ENCODE assay signal across 23 mouse cellular contexts in the genomic region with DNA sequence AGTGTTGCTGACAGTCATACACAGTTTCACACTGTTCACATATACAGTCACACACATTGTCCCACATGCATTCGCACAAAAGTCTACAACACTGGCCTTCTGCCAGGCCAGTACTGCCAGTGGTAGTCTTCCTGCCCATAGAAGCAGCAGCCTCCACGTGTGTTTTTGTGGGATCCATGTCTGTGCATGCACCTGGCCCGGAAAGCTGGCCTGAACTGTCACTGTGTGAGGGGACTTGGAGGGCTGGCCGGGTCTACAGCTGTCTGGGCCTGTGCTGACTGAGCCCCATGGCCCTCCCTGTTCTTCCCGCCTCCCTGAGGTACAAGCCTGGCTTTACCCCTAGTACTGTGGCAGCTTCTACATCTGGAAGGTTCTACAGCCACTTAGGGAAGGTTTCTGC. TPM values are rescaled to one million over a fixed set of nuclear protein-coding genes. Genes with fewer than 3 reads are reported as not detected.
DNase-seq lines count a peak whose midpoint lies in the region; ATAC-seq and TF ChIP-seq lines count a peak whose summit lies in the region.
"Had no signal": no experiment of that assay in that cellular context is flagged by ENCODE, and none has a peak within 500 bp of the region (broad histone marks: within the 10 kb centered on the region; RNA-seq: fewer than 3 reads in every experiment).

No protein-coding gene starts in this region.

- no peaks in the 10 kb centered on the region for H3K27me3 ChIP-seq in liver, embryonic 13.5 days
- no peaks in the 10 kb centered on the region for H3K27me3 ChIP-seq in liver, embryonic 11.5 days (replicated peaks; ENCODE audit: control insufficient read depth, insufficient read depth, low read length)
- H3K27me3 ChIP-seq in cerebellum, adult 2 months (ENCODE audit: control insufficient read depth, insufficient read depth, low read length) = no peaks in the 10 kb centered on the region
- H3K27me3 ChIP-seq: embryonic facial prominence, embryonic 12.5 days had no signal

- no peak for ATAC-seq in liver, embryonic 13.5 days (ENCODE audit: low read depth)
- no peak for ATAC-seq in liver, embryonic 11.5 days (replicated peaks; ENCODE audit: low FRiP score)
- ATAC-seq: intestine, embryonic 16.5 days; midbrain, embryonic 13.5 days had no signal

- no peak overlapping the region for H3K27ac ChIP-seq in liver, embryonic 13.5 days
- H3K27ac ChIP-seq in liver, embryonic 11.5 days (ENCODE audit: low read depth, low read length) = no peak overlapping the region
- peak overlapping the region; percentile 99 for H3K27ac ChIP-seq in macrophage
- no peak overlapping the region for H3K27ac ChIP-seq in cerebellum, adult 2 months (ENCODE audit: insufficient read depth, low read length)
- H3K27ac ChIP-seq: embryonic facial prominence, embryonic 12.5 days; hindbrain, embryonic 14.5 days; liver, embryonic 15.5 days; midbrain, embryonic 13.5 days had no signal

- TF ChIP-seq POLR2A in cerebellum, adult 2 months (IDR thresholded peaks at IDR 0.05; ENCODE audit: borderline replicate concordance, insufficient read depth, low read length) = no peak

- H3K4me1 ChIP-seq in liver, embryonic 13.5 days (replicated peaks) = no peaks in the 10 kb centered on the region; the same call in 1 of the 2 replicates
- no peaks in the 10 kb centered on the region for H3K4me1 ChIP-seq in liver, embryonic 11.5 days (replicated peaks; ENCODE audit: control insufficient read depth, insufficient read depth, low read length)
- no peaks in the 10 kb centered on the region for H3K4me1 ChIP-seq in cerebellum, adult 2 months (ENCODE audit: control insufficient read depth, insufficient read depth, low read length)
- H3K4me1 ChIP-seq: embryonic facial prominence, embryonic 12.5 days; heart, embryonic 12.5 days; liver, embryonic 15.5 days; midbrain, embryonic 13.5 days had no signal

- H3K36me3 ChIP-seq in liver, embryonic 13.5 days = no peaks in the 10 kb centered on the region
- no peaks in the 10 kb centered on the region for H3K36me3 ChIP-seq in liver, embryonic 11.5 days (ENCODE audit: control insufficient read depth, insufficient read depth, low read length)
- no peaks in the 10 kb centered on the region for H3K36me3 ChIP-seq in macrophage (ENCODE audit: inconsistent target)
- H3K36me3 ChIP-seq: embryonic facial prominence, embryonic 12.5 days; G1E; heart, embryonic 12.5 days; liver, embryonic 15.5 days; midbrain, embryonic 13.5 days had no signal

- TF ChIP-seq CTCF in cerebellum, adult 2 months (IDR thresholded peaks at IDR 0.05; ENCODE audit: borderline replicate concordance, insufficient read depth, low read depth, low read length) = no peak

- no peak for DNase-seq in liver, embryonic 13.5 days
- DNase-seq in liver, embryonic 11.5 days (ENCODE audit: low spot score) = no peak
- DNase-seq in 3134 (ENCODE audit: extremely low read depth, insufficient read length, low spot score) (peak; percentile 76), NIH3T3 (ENCODE audit: low read depth) (peak; percentile 37)
- DNase-seq in cerebellum, adult 2 months = no peak
- no peak for DNase-seq in B cell, adult 2 months
- no peak for DNase-seq in gastrocnemius, postnatal 25 days
- DNase-seq: adrenal gland, adult 8-10 months; cerebellum, adult 11-12 months had no signal

- no peaks in the 10 kb centered on the region for H3K9me3 ChIP-seq in liver, embryonic 13.5 days (replicated peaks)
- no peaks in the 10 kb centered on the region for H3K9me3 ChIP-seq in liver, embryonic 11.5 days (ENCODE audit: control insufficient read depth, low read length)
- H3K9me3 ChIP-seq: embryonic facial prominence, embryonic 12.5 days; G1E; liver, embryonic 15.5 days; midbrain, embryonic 13.5 days had no signal

- no peak overlapping the region for H3K4me3 ChIP-seq in liver, embryonic 13.5 days (replicated peaks)
- H3K4me3 ChIP-seq in liver, embryonic 11.5 days (ENCODE audit: low read depth, low read length) = no peak overlapping the region
- H3K4me3 ChIP-seq in macrophage (ENCODE audit: inconsistent target) = no peak overlapping the region
- no peak overlapping the region for H3K4me3 ChIP-seq in cerebellum, adult 2 months (replicated peaks; ENCODE audit: insufficient read depth, low read depth, low read length)
- H3K4me3 ChIP-seq: embryonic facial prominence, embryonic 12.5 days; heart, embryonic 12.5 days; liver, embryonic 15.5 days; midbrain, embryonic 13.5 days had no signal

- H3K9ac ChIP-seq in liver, embryonic 13.5 days = 0 out of 2 replicates have a peak overlapping the region, but pooled peaks have one; percentile 19
- H3K9ac ChIP-seq in liver, embryonic 11.5 days (ENCODE audit: low read depth, low read length) = no peak overlapping the region
- H3K9ac ChIP-seq: embryonic facial prominence, embryonic 12.5 days; heart, embryonic 12.5 days; hindbrain, embryonic 14.5 days; liver, embryonic 15.5 days had no signal

- no peak overlapping the region for H3K4me2 ChIP-seq in liver, embryonic 13.5 days
- no peak overlapping the region for H3K4me2 ChIP-seq in liver, embryonic 11.5 days
- H3K4me2 ChIP-seq: embryonic facial prominence, embryonic 12.5 days; heart, embryonic 12.5 days; hindbrain, embryonic 14.5 days; liver, embryonic 15.5 days; midbrain, embryonic 13.5 days had no signal

- 56% methylated on average over 5 of the region's 5 CpGs for WGBS in liver, embryonic 13.5 days (ENCODE audit: insufficient replicate concordance)
- 77% methylated on average over 5 of the region's 5 CpGs for WGBS in liver, embryonic 11.5 days
- WGBS in macrophage (ENCODE audit: missing documents) = 26% methylated on average over 5 of the region's 5 CpGs
- 66% methylated on average over 5 of the region's 5 CpGs for WGBS in cerebellum, adult 2 months

- H3K79me2 ChIP-seq in macrophage (ENCODE audit: inconsistent target) = no peaks in the 10 kb centered on the region

RNA-seq across cellular contexts. Expression of a gene that starts 7.6 kb away (rescaled TPM):
- polyA plus RNA-seq in liver, embryonic 13.5 days (2015; fragmentation: Nextera tagmentation; extraction: Ambion mirVana) = not detected in 2 replicates
- not detected in 2 replicates for polyA plus RNA-seq in liver, embryonic 11.5 days (2014; fragmentation: Nextera tagmentation; extraction: Ambion mirVana)
- 1 to 10 TPM in 17 of 26 experiments, under 1 TPM in 5, not detected in 4; 0.52 to 9.6 (median 1.7) TPM for total RNA-seq in macrophage (2018; cell fraction: chromatin; rRNA removed)
- total RNA-seq in macrophage (2018; cell fraction: cytosol; rRNA removed) = under 1 TPM in 17 of 26 experiments, not detected in 9; 0.05 to 0.35 (median 0.20) TPM
- total RNA-seq in macrophage (2018; cell fraction: nucleus; rRNA removed) = 10 to 100 TPM in 1 of 26 experiments, 1 to 10 TPM in 6, under 1 TPM in 11, not detected in 8; 0.29 to 10.1 (median 0.83) TPM
- 0.23 to 0.38 TPM in 2 of 3 replicates, not detected in the other for polyA plus RNA-seq in macrophage (2018)
- polyA plus RNA-seq in cerebellum, adult 2 months (2012; rRNA removed) = 0.21 and 0.39 TPM in 2 replicates
- total RNA-seq in gastrocnemius, postnatal 25 days (2021) = not detected
- total RNA-seq: gastrocnemius, postnatal 4 days; heart, postnatal 25 days had no signal
- polyA plus RNA-seq: G1E; intestine, embryonic 16.5 days; liver, embryonic 15.5 days had no signal

RNA-seq across cellular contexts. Expression of a gene that starts 21.4 kb away (rescaled TPM):
- polyA plus RNA-seq in liver, embryonic 13.5 days (2015; fragmentation: Nextera tagmentation; extraction: Ambion mirVana) = 0.27 and 0.46 TPM in 2 replicates
- 1.1 and 1.4 TPM in 2 replicates for polyA plus RNA-seq in liver, embryonic 11.5 days (2014; fragmentation: Nextera tagmentation; extraction: Ambion mirVana)
- total RNA-seq in macrophage (2018; cell fraction: chromatin; rRNA removed) = 1,000 to 10,000 TPM in 7 of 26 experiments, 100 to 1,000 TPM in 19; 146 to 1,912 (median 371) TPM
- 100 to 1,000 TPM in 23 of 26 experiments, 10 to 100 TPM in 3; 96.7 to 475 (median 196) TPM for total RNA-seq in macrophage (2018; cell fraction: cytosol; rRNA removed)
- total RNA-seq in macrophage (2018; cell fraction: nucleus; rRNA removed) = 1,000 to 10,000 TPM in 1 of 26 experiments, 100 to 1,000 TPM in 25; 153 to 2,204 (median 378) TPM
- 169 to 1,404 TPM (median 407 TPM) in 3 replicates for polyA plus RNA-seq in macrophage (2018)
- polyA plus RNA-seq in cerebellum, adult 2 months (2012; rRNA removed) = 2.8 and 4.1 TPM in 2 replicates
- under 1 TPM; 0.29 to 0.36 TPM for total RNA-seq in gastrocnemius, postnatal 25 days (2021)

RNA-seq across cellular contexts. Expression of a gene that starts 27.4 kb away (rescaled TPM):
- polyA plus RNA-seq in liver, embryonic 13.5 days (2015; fragmentation: Nextera tagmentation; extraction: Ambion mirVana) = not detected in 2 replicates
- polyA plus RNA-seq in liver, embryonic 11.5 days (2014; fragmentation: Nextera tagmentation; extraction: Ambion mirVana) = not detected in 2 replicates
- not detected for total RNA-seq in macrophage (2018; cell fraction: chromatin; rRNA removed)
- not detected for total RNA-seq in macrophage (2018; cell fraction: cytosol; rRNA removed)
- total RNA-seq in macrophage (2018; cell fraction: nucleus; rRNA removed) = not detected
- not detected in 3 replicates for polyA plus RNA-seq in macrophage (2018)
- 0.16 TPM in 1 of 2 replicates, not detected in the other for polyA plus RNA-seq in cerebellum, adult 2 months (2012; rRNA removed)
- total RNA-seq in gastrocnemius, postnatal 25 days (2021) = not detected
- total RNA-seq: adrenal gland, adult 8-10 months; G1E; gastrocnemius, postnatal 4 days; heart, postnatal 25 days; layer of hippocampus, postnatal 25 days; left cerebral cortex, postnatal 36 days had no signal
- polyA plus RNA-seq: forebrain, embryonic 11.5 days; G1E; heart, embryonic 12.5 days; hindbrain, embryonic 14.5 days; intestine, embryonic 16.5 days; liver, embryonic 15.5 days; midbrain, embryonic 13.5 days; stomach, embryonic 14.5 days had no signal

Comparison
In these comparisons a context has a peak if more than half of its experiments do, and no peak if none do; other contexts are left out.
1. DNase-seq: peak in 3134 (single experiment) and NIH3T3 (single experiment); none in liver, embryonic 13.5 days (single experiment), liver, embryonic 11.5 days (single experiment), cerebellum, adult 2 months (0 of 2), B cell, adult 2 months (0 of 2) and gastrocnemius, postnatal 25 days (single experiment).
2. RNA of a gene that starts 21.4 kb away (polyA plus RNA-seq): 169 to 1,404 TPM in macrophage; 2.8 to 4.1 TPM in cerebellum, adult 2 months, 1.1 to 1.4 TPM in liver, embryonic 11.5 days and 0.27 to 0.46 TPM in liver, embryonic 13.5 days; every median in the first group is over 10 times any median in the second.